In the genomic region with DNA sequence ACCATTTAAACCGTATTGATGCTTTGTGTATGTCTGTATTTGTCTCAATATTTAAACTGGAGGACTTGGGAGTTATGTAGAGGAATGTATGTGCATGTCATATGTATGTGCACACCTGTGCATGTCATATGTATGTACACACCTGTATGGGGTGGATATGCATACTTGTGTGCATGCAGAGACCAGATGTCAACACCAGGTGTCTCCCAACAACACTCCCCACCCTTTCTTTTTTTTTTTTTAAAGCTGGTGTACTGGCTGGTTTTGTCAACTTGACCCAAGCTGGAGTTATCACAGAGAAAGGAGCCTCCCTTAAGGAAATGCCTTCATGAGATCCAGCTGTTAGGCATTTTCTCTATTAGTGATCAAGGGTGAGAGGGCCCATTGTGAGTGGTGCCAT, we compare ENCODE assay signal across 34 mouse cellular contexts. TPM values are rescaled to one million over a fixed set of nuclear protein-coding genes. Genes with fewer than 3 reads are reported as not detected.
DNase-seq lines count a peak whose midpoint lies in the region; ATAC-seq and TF ChIP-seq lines count a peak whose summit lies in the region.
"Had no signal": no experiment of that assay in that cellular context is flagged by ENCODE, and none has a peak within 500 bp of the region (broad histone marks: within the 10 kb centered on the region; RNA-seq: fewer than 3 reads in every experiment).

No protein-coding gene starts in this region.

- DNase-seq in hindbrain, embryonic 14.5 days (ENCODE audit: low spot score): peak; percentile 22
- no peak for DNase-seq in liver, postnatal 0 days
- DNase-seq in liver (no peak), MEL (ENCODE audit: low read depth, low spot score) (no peak)
- no peak for DNase-seq in layer of hippocampus, postnatal 14 days (ENCODE audit: low spot score in 2 of 2)
- no peak for DNase-seq in adrenal gland, adult 2 months
- DNase-seq: adrenal gland, postnatal 14 days; cerebellum, adult 11 months; cerebellum, adult 2 months; cerebellum, adult 9-11 months; cerebellum, postnatal 25 days; forebrain, postnatal 0 days; gastrocnemius, postnatal 25 days; heart, adult 2 months; heart, postnatal 14 days; kidney, adult 11 months had no signal

- TF ChIP-seq CTCF in liver, postnatal 0 days (IDR thresholded peaks at IDR 0.05; ENCODE audit: low read depth): 0 out of 2 replicates have a peak, but pooled peaks have one; percentile 2
- TF ChIP-seq CTCF in MEL (IDR thresholded peaks at IDR 0.05 in 2 of 3, conservative IDR thresholded peaks at IDR 0.05 in 1 of 3; ENCODE audit: control insufficient read depth in 1 of 3, insufficient read depth in 1 of 3, low read depth in 2 of 3, low read length in 3 of 3, poor library complexity in 1 of 3, severe bottlenecking in 1 of 3): no peak; a peak in 1 of 6 replicates

- no peak for TF ChIP-seq EP300 in liver, postnatal 0 days (IDR thresholded peaks at IDR 0.05; ENCODE audit: low read depth)
- no peak for TF ChIP-seq EP300 in MEL (IDR thresholded peaks at IDR 0.05; ENCODE audit: low read depth in 1 of 2, low read length in 2 of 2)

- TF ChIP-seq POLR2A in MEL (IDR thresholded peaks at IDR 0.05; ENCODE audit: control insufficient read depth in 1 of 2, insufficient read depth in 1 of 2, low read depth in 1 of 2, low read length in 2 of 2, poor library complexity in 1 of 2): no peak

- H3K36me3 ChIP-seq in hindbrain, embryonic 14.5 days (replicated peaks; ENCODE audit: control insufficient read depth, insufficient read depth): no peaks in the 10 kb centered on the region
- H3K36me3 ChIP-seq in hindbrain, embryonic 16.5 days (ENCODE audit: control insufficient read depth, insufficient read depth, low read length): no peaks in the 10 kb centered on the region
- H3K36me3 ChIP-seq in liver, postnatal 0 days (replicated peaks; ENCODE audit: insufficient read depth, low read length): no peaks in the 10 kb centered on the region
- no peaks in the 10 kb centered on the region for H3K36me3 ChIP-seq in MEL (ENCODE audit: control insufficient read depth in 1 of 2, insufficient read depth in 2 of 2, low read length in 2 of 2)
- H3K36me3 ChIP-seq: embryonic facial prominence, embryonic 12.5 days; embryonic facial prominence, embryonic 15.5 days; heart, embryonic 10.5 days; heart, embryonic 13.5 days; hindbrain, embryonic 12.5 days had no signal

- TF ChIP-seq RAD21 in MEL (IDR thresholded peaks at IDR 0.05; ENCODE audit: low read depth, low read length): no peak

- H3K4me2 ChIP-seq in hindbrain, embryonic 14.5 days (replicated peaks): no peak overlapping the region
- H3K4me2 ChIP-seq in hindbrain, embryonic 16.5 days (ENCODE audit: low read length): no peak overlapping the region
- no peak overlapping the region for H3K4me2 ChIP-seq in liver, postnatal 0 days (ENCODE audit: low read depth, low read length)
- H3K4me2 ChIP-seq: embryonic facial prominence, embryonic 12.5 days; embryonic facial prominence, embryonic 15.5 days; heart, embryonic 13.5 days; hindbrain, embryonic 12.5 days had no signal

- WGBS in hindbrain, embryonic 14.5 days: 98% methylated on average over 1 of the region's 1 CpGs
- 92% methylated on average over 1 of the region's 1 CpGs for WGBS in hindbrain, embryonic 16.5 days
- WGBS in liver, postnatal 0 days (ENCODE audit: insufficient replicate concordance): 77% methylated on average over 1 of the region's 1 CpGs

- no peak overlapping the region for H3K4me3 ChIP-seq in hindbrain, embryonic 14.5 days (replicated peaks; ENCODE audit: low read length)
- no peak overlapping the region for H3K4me3 ChIP-seq in hindbrain, embryonic 16.5 days (ENCODE audit: low read length)
- no peak overlapping the region for H3K4me3 ChIP-seq in liver, postnatal 0 days (ENCODE audit: low read depth, low read length)
- H3K4me3 ChIP-seq in MEL (ENCODE audit: control insufficient read depth in 1 of 2, insufficient read depth in 1 of 2, low read depth in 2 of 2, low read length in 2 of 2): no peak overlapping the region
- H3K4me3 ChIP-seq: embryonic facial prominence, embryonic 12.5 days; embryonic facial prominence, embryonic 15.5 days; heart, adult 2 months; heart, embryonic 10.5 days; heart, embryonic 13.5 days; hindbrain, embryonic 12.5 days had no signal

- H3K4me1 ChIP-seq in hindbrain, embryonic 14.5 days (replicated peaks; ENCODE audit: control insufficient read depth, insufficient read depth, low read length): no peaks in the 10 kb centered on the region
- no peaks in the 10 kb centered on the region for H3K4me1 ChIP-seq in hindbrain, embryonic 16.5 days (ENCODE audit: control insufficient read depth, insufficient read depth, low read depth, low read length)
- no peaks in the 10 kb centered on the region for H3K4me1 ChIP-seq in liver, postnatal 0 days (ENCODE audit: insufficient read depth)
- no peaks in the 10 kb centered on the region for H3K4me1 ChIP-seq in MEL (ENCODE audit: control insufficient read depth in 1 of 2, insufficient read depth in 2 of 2, low read length in 2 of 2)
- H3K4me1 ChIP-seq: embryonic facial prominence, embryonic 12.5 days; embryonic facial prominence, embryonic 15.5 days; heart, embryonic 10.5 days; heart, embryonic 13.5 days; hindbrain, embryonic 12.5 days had no signal

- H3K79me2 ChIP-seq in MEL (ENCODE audit: control insufficient read depth, insufficient read depth, low read length, poor library complexity): no peaks in the 10 kb centered on the region

- H3K27ac ChIP-seq in hindbrain, embryonic 14.5 days: no peak overlapping the region
- no peak overlapping the region for H3K27ac ChIP-seq in hindbrain, embryonic 16.5 days (ENCODE audit: low read depth, low read length)
- no peak overlapping the region for H3K27ac ChIP-seq in liver, postnatal 0 days (ENCODE audit: low read depth)
- no peak overlapping the region for H3K27ac ChIP-seq in MEL (ENCODE audit: control insufficient read depth, low read depth, low read length)
- H3K27ac ChIP-seq: embryonic facial prominence, embryonic 12.5 days; embryonic facial prominence, embryonic 15.5 days; heart, adult 2 months; heart, embryonic 10.5 days; heart, embryonic 13.5 days; hindbrain, embryonic 12.5 days; hindbrain, postnatal 0 days had no signal

- no peak overlapping the region for H3K9ac ChIP-seq in hindbrain, embryonic 14.5 days
- no peak overlapping the region for H3K9ac ChIP-seq in hindbrain, embryonic 16.5 days (ENCODE audit: low read depth, low read length)
- no peak overlapping the region for H3K9ac ChIP-seq in liver, postnatal 0 days (replicated peaks)
- H3K9ac ChIP-seq in MEL (ENCODE audit: control insufficient read depth, low read depth, low read length, poor library complexity, severe bottlenecking): no peak overlapping the region
- H3K9ac ChIP-seq: embryonic facial prominence, embryonic 12.5 days; embryonic facial prominence, embryonic 15.5 days; forebrain, postnatal 0 days; heart, embryonic 13.5 days; hindbrain, embryonic 12.5 days had no signal

- no peak for ATAC-seq in hindbrain, embryonic 14.5 days (ENCODE audit: low FRiP score)
- no peak for ATAC-seq in hindbrain, embryonic 16.5 days
- no peak for ATAC-seq in liver, postnatal 0 days
- ATAC-seq: forebrain, embryonic 14.5 days; forebrain, postnatal 0 days; hindbrain, postnatal 0 days; inflammation-experienced regulatory T-cells, adult 6 months; Patski had no signal

- H3K9me3 ChIP-seq in hindbrain, embryonic 14.5 days (ENCODE audit: control insufficient read depth, low read length): no peaks in the 10 kb centered on the region
- H3K9me3 ChIP-seq in hindbrain, embryonic 16.5 days (ENCODE audit: control insufficient read depth, low read length): no peaks in the 10 kb centered on the region
- no peaks in the 10 kb centered on the region for H3K9me3 ChIP-seq in liver, postnatal 0 days (ENCODE audit: low read length)
- no peaks in the 10 kb centered on the region for H3K9me3 ChIP-seq in MEL (replicated peaks; ENCODE audit: insufficient read depth, low read length)
- H3K9me3 ChIP-seq: embryonic facial prominence, embryonic 12.5 days; embryonic facial prominence, embryonic 15.5 days; heart, embryonic 10.5 days; heart, embryonic 13.5 days; hindbrain, embryonic 12.5 days had no signal

- no peaks in the 10 kb centered on the region for H3K27me3 ChIP-seq in hindbrain, embryonic 14.5 days (ENCODE audit: control insufficient read depth, insufficient read depth, low read length)
- H3K27me3 ChIP-seq in hindbrain, embryonic 16.5 days (replicated peaks; ENCODE audit: control insufficient read depth, insufficient read depth, low read length): no peaks in the 10 kb centered on the region
- H3K27me3 ChIP-seq in liver, postnatal 0 days (ENCODE audit: insufficient read depth, low read length): no peaks in the 10 kb centered on the region
- H3K27me3 ChIP-seq in MEL (ENCODE audit: control insufficient read depth in 1 of 2, insufficient read depth in 2 of 2, low read length in 2 of 2): no peaks in the 10 kb centered on the region
- H3K27me3 ChIP-seq: embryonic facial prominence, embryonic 12.5 days; embryonic facial prominence, embryonic 15.5 days; heart, embryonic 13.5 days; hindbrain, embryonic 12.5 days had no signal

TF ChIP-seq in MEL, 35 proteins besides CTCF, POLR2A, EP300 and RAD21:
- TF ChIP-seq E2F4 (IDR thresholded peaks at IDR 0.05; ENCODE audit: borderline replicate concordance, low read depth, low read length) (no peak), SIN3A (IDR thresholded peaks at IDR 0.05; ENCODE audit: low read length) (no peak), MAX (IDR thresholded peaks at IDR 0.05; ENCODE audit: low read length) (no peak), SMC3 (IDR thresholded peaks at IDR 0.05; ENCODE audit: low read depth, low read length) (no peak), ZNF384 (IDR thresholded peaks at IDR 0.05; ENCODE audit: low read depth, low read length) (peak; percentile 71)
TF ChIP-seq in MEL: peak in this region for 1.

RNA-seq across cellular contexts. Expression of a gene that starts 13.8 kb away (rescaled TPM):
- not detected in 2 replicates for polyA plus RNA-seq in hindbrain, embryonic 14.5 days (2014; fragmentation: Nextera tagmentation; extraction: Ambion mirVana)
- polyA plus RNA-seq in hindbrain, embryonic 16.5 days (2015; fragmentation: Nextera tagmentation; extraction: Ambion mirVana): not detected in 2 replicates
- polyA plus RNA-seq in liver, postnatal 0 days (2015; fragmentation: Nextera tagmentation; extraction: Ambion mirVana): not detected in 2 replicates
- 0.19 TPM in 1 of 2 replicates, not detected in the other for total RNA-seq in MEL (2012; rRNA removed)
- polyA plus RNA-seq in MEL (2012; ENCODE audit: insufficient read depth in 1 of 2, insufficient read length in 2 of 2, low read depth in 1 of 2, low replicate concordance in 2 of 2, missing spikeins in 1 of 2): not detected
- not detected for total RNA-seq in layer of hippocampus, postnatal 14 days (2021)
- total RNA-seq in adrenal gland, adult 2 months (2021): not detected
- polyA plus RNA-seq in adrenal gland, adult 2 months (2012; rRNA removed): not detected in 2 replicates
- total RNA-seq: adrenal gland, adult 18-20 months; adrenal gland, postnatal 14 days; adrenal gland, postnatal 4 days; common myeloid progenitor, adult 5-6 weeks; gastrocnemius, adult 8-10 months; gastrocnemius, postnatal 25 days; heart, adult 2 months; heart, postnatal 14 days; hematopoietic stem cell, adult 5-6 weeks; hindbrain, postnatal 0 days had no signal
- polyA plus RNA-seq: embryonic facial prominence, embryonic 12.5 days; embryonic facial prominence, embryonic 15.5 days; forebrain, embryonic 11.5 days; forebrain, embryonic 14.5 days; forebrain, postnatal 0 days; gonadal fat pad, adult 2 months; heart, adult 2 months; heart, embryonic 10.5 days; heart, embryonic 13.5 days; heart, embryonic 16.5 days; hindbrain, embryonic 12.5 days; hindbrain, postnatal 0 days; inflammation-experienced regulatory T-cells, adult 6 months had no signal
